ENCODE assay signal across 15 mouse cellular contexts in the genomic region with DNA sequence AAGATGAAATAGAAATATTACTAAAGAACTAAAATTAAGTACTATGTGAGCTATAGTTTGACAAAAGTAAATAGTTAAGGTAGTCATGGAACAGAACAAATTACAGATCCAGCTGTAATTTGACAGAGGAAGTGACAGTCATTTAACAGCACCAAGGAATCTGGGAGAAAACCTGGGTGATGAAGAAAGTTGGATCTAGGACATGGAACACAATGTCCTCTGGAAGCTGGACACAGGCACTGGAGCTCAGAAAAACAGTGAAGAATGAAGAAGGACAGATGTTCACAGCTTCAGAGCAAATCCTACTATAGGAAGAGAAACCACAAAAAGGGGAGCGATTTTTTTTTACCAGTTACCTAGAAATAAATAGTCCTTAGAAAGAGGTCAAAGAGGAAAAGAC.
"Had no signal": no experiment of that assay in that cellular context is flagged by ENCODE, and none has a peak within 500 bp of the region (broad histone marks: within the 10 kb centered on the region; RNA-seq: fewer than 3 reads in every experiment).

No protein-coding gene starts in this region.

- H3K4me2 ChIP-seq: neural tube, embryonic 15.5 days; stomach, embryonic 15.5 days had no signal

- H3K4me1 ChIP-seq: neural tube, embryonic 15.5 days; stomach, embryonic 15.5 days had no signal

- H3K9ac ChIP-seq: neural tube, embryonic 15.5 days; stomach, embryonic 15.5 days had no signal

- DNase-seq: retina, postnatal 1 day; right cerebral cortex, adult 18-20 months; right cerebral cortex, postnatal 14 days; right cerebral cortex, postnatal 25 days; right cerebral cortex, postnatal 4 days; spleen, adult 18-20 months; thymus, adult 18-20 months; thymus, adult 2 months; thymus, postnatal 14 days; thymus, postnatal 25 days; thymus, postnatal 36 days; thymus, postnatal 4 days had no signal

- H3K9me3 ChIP-seq: neural tube, embryonic 15.5 days; stomach, embryonic 15.5 days had no signal

- H3K27ac ChIP-seq: neural tube, embryonic 15.5 days; stomach, embryonic 15.5 days; stomach, postnatal 0 days had no signal

- H3K36me3 ChIP-seq: neural tube, embryonic 15.5 days; stomach, embryonic 15.5 days had no signal

- H3K27me3 ChIP-seq: neural tube, embryonic 15.5 days; stomach, embryonic 15.5 days had no signal

- H3K4me3 ChIP-seq: neural tube, embryonic 15.5 days; stomach, embryonic 15.5 days had no signal
